Mouse (Mus musculus): ENCODE data around the gene Cnot11. TPM values are rescaled to one million over a fixed set of nuclear protein-coding genes. Genes with fewer than 3 reads are reported as not detected.

Gene Cnot11
- total RNA-seq, 1 experiment from 2014 or later = 21.9 TPM

GRCm38 (mm10) chr1:39535515-39536311, 921 bp downstream of the Cnot11 start:
- DNase-seq = peak; percentile 97

- DNase-seq = no peak
Measured at GRCm38 (mm10) chr1:39536701-39537100, 1.9 kb downstream of the Cnot11 start.

- peak; percentile 21 for DNase-seq
Measured at GRCm38 (mm10) chr1:39537631-39538380, 3.0 kb downstream of the Cnot11 start.

- no peak for DNase-seq
Measured at GRCm38 (mm10) chr1:39540592-39540991, 5.8 kb downstream of the Cnot11 start.

GRCm38 (mm10) chr1:39545589-39545988, 10.8 kb downstream of the Cnot11 start:
- no peak for DNase-seq

- DNase-seq = no peak
Measured at GRCm38 (mm10) chr1:39546160-39546866, 11.5 kb downstream of the Cnot11 start.

- DNase-seq = no peak
Measured at GRCm38 (mm10) chr1:39547238-39547637, 12.4 kb downstream of the Cnot11 start.

GRCm38 (mm10) chr1:39549831-39550230, 15.0 kb downstream of the Cnot11 start:
- no peak for DNase-seq

GRCm38 (mm10) chr1:39555556-39556415, 21.0 kb downstream of the Cnot11 start:
- no peak for DNase-seq

GRCm38 (mm10) chr1:39559009-39559408, 24.2 kb downstream of the Cnot11 start:
- no peak for DNase-seq

- DNase-seq = no peak
Measured at GRCm38 (mm10) chr1:39561920-39562319, 27.1 kb downstream of the Cnot11 start.

GRCm38 (mm10) chr1:39563161-39563560, 28.4 kb downstream of the Cnot11 start:
- no peak for DNase-seq

- no peak for DNase-seq
Measured at GRCm38 (mm10) chr1:39564603-39565002, 29.8 kb downstream of the Cnot11 start.

- DNase-seq = no peak
Measured at GRCm38 (mm10) chr1:39568079-39568478, 33.3 kb downstream of the Cnot11 start.

GRCm38 (mm10) chr1:39571653-39572052, 36.9 kb downstream of the Cnot11 start:
- no peak for DNase-seq

- no peak for DNase-seq
Measured at GRCm38 (mm10) chr1:39573890-39574289, 39.1 kb downstream of the Cnot11 start.

GRCm38 (mm10) chr1:39575778-39576375, 41.1 kb downstream of the Cnot11 start:
- no peak for DNase-seq

GRCm38 (mm10) chr1:39576431-39577243, 41.8 kb downstream of the Cnot11 start:
- peak; percentile 56 for DNase-seq

GRCm38 (mm10) chr1:39577253-39577705, 42.5 kb downstream of the Cnot11 start, which contains the start of gene Rnf149:
TSS of gene Rnf149 (minus strand) at chr1:39577405.
- peak; percentile 99 for DNase-seq

- no peak for DNase-seq
Measured at GRCm38 (mm10) chr1:39578446-39578845, 43.7 kb downstream of the Cnot11 start.

Data from adrenal gland, postnatal 25 days (tissue).